Mouse (Mus musculus): ENCODE results near the gene Rpap3. TPM values are rescaled to one million over a fixed set of nuclear protein-coding genes. Genes with fewer than 3 reads are reported as not detected.

Gene Rpap3
- polyA plus RNA-seq, 1 experiment from 2014 or later = 25.4 TPM

Other genes with a start within 250 kb of the Rpap3 start
- gene Endou, start 25.5 kb upstream of the Rpap3 start, polyA plus RNA-seq (2014; fragmentation: Nextera tagmentation; extraction: Ambion mirVana) = 4.1 and 6.2 TPM in 2 replicates
- gene Rapgef3, start 62.1 kb upstream of the Rpap3 start, polyA plus RNA-seq (2014; fragmentation: Nextera tagmentation; extraction: Ambion mirVana) = 8.0 and 8.3 TPM in 2 replicates
- gene Slc48a1, start 72.7 kb upstream of the Rpap3 start, polyA plus RNA-seq (2014; fragmentation: Nextera tagmentation; extraction: Ambion mirVana) = 37.5 and 41.9 TPM in 2 replicates
- 30.8 and 31.7 TPM in 2 replicates for gene Hdac7, start 138.7 kb upstream of the Rpap3 start, polyA plus RNA-seq (2014; fragmentation: Nextera tagmentation; extraction: Ambion mirVana)
- gene Vdr, start 204.8 kb upstream of the Rpap3 start, polyA plus RNA-seq (2014; fragmentation: Nextera tagmentation; extraction: Ambion mirVana) = 2.9 and 3.6 TPM in 2 replicates